Comparison of ENCODE assay signal across 17 mouse cellular contexts in genomic region chr15:61523036-61523435, GRCm38 (mm10).
DNase-seq lines count a peak whose midpoint lies in the region.
"Had no signal": no experiment of that assay in that cellular context is flagged by ENCODE, and none has a peak within 500 bp of the region (broad histone marks: within the 10 kb centered on the region; RNA-seq: fewer than 3 reads in every experiment).

No protein-coding gene starts in this region.

- intact Hi-C loops in left cerebral cortex, postnatal 4 days (cut with DNase I), result no loop called here
- intact Hi-C loops in left cerebral cortex, postnatal 25 days (cut with DNase I), result no loop called here
- intact Hi-C loops in heart, postnatal 25 days (cut with DNase I), result no loop called here

- no peaks in the 10 kb centered on the region for H3K9me3 ChIP-seq in midbrain, embryonic 10.5 days (replicated peaks)
- H3K9me3 ChIP-seq: hindbrain, embryonic 10.5 days; liver, embryonic 13.5 days; megakaryocyte, embryonic 14.5 days had no signal

- no peaks in the 10 kb centered on the region for H3K36me3 ChIP-seq in midbrain, embryonic 10.5 days
- H3K36me3 ChIP-seq: hindbrain, embryonic 10.5 days; liver, embryonic 13.5 days had no signal

- no peak overlapping the region for H3K4me3 ChIP-seq in midbrain, embryonic 10.5 days
- H3K4me3 ChIP-seq: hindbrain, embryonic 10.5 days; liver, embryonic 13.5 days; megakaryocyte, embryonic 14.5 days had no signal

- WGBS in midbrain, embryonic 10.5 days, result 86% methylated on average over 2 of the region's 2 CpGs

- no peaks in the 10 kb centered on the region for H3K27me3 ChIP-seq in midbrain, embryonic 10.5 days (ENCODE audit: low read depth, poor library complexity, severe bottlenecking)
- H3K27me3 ChIP-seq: liver, embryonic 13.5 days; megakaryocyte, embryonic 14.5 days; Patski had no signal

- H3K4me1 ChIP-seq in midbrain, embryonic 10.5 days, result no peaks in the 10 kb centered on the region
- H3K4me1 ChIP-seq: hindbrain, embryonic 10.5 days; liver, embryonic 13.5 days; megakaryocyte, embryonic 14.5 days had no signal

- DNase-seq in frontal cortex, postnatal 10 days (ENCODE audit: low spot score in 2 of 2), result peak; percentile 20 to 34
- DNase-seq in frontal cortex, postnatal 25 days (ENCODE audit: low spot score in 2 of 2), result no peak
- peak; percentile 12 for DNase-seq in left cerebral cortex, postnatal 4 days
- DNase-seq in left cerebral cortex, postnatal 25 days (ENCODE audit: low spot score in 2 of 2), result no peak
- DNase-seq in cerebellum, postnatal 36 days, result peak; percentile 1 to 2
- peak; percentile 13 for DNase-seq in heart, postnatal 25 days (ENCODE audit: low spot score)
- DNase-seq in adrenal gland, postnatal 25 days, result no peak
- DNase-seq in midbrain, embryonic 10.5 days (ENCODE audit: low spot score), result no peak
- DNase-seq: kidney, adult 2 months; kidney, postnatal 14 days; layer of hippocampus, adult 9-11 months; liver, embryonic 13.5 days; retina, postnatal 1 day; thymus, postnatal 14 days had no signal

- no peak overlapping the region for H3K27ac ChIP-seq in midbrain, embryonic 10.5 days (replicated peaks)
- H3K27ac ChIP-seq: hindbrain, embryonic 10.5 days; liver, embryonic 13.5 days had no signal

Comparison
In these comparisons a context has a peak if more than half of its experiments do, and no peak if none do; other contexts are left out.
1. DNase-seq: peak in frontal cortex, postnatal 10 days (2 of 2), left cerebral cortex, postnatal 4 days (single experiment), cerebellum, postnatal 36 days (2 of 2) and heart, postnatal 25 days (single experiment); none in frontal cortex, postnatal 25 days (0 of 2), left cerebral cortex, postnatal 25 days (0 of 2), adrenal gland, postnatal 25 days (single experiment) and midbrain, embryonic 10.5 days (single experiment).